Mouse (Mus musculus) olfactory bulb, adult 2 months (tissue): ENCODE data around the gene Robo2.

ENCODE experiments used
- CTCF ChIP-seq: fragments of 200-500 bp; IDR thresholded peaks from 2 replicates; pipeline ENCODE4 v1.5.1; 2012; ENCODE audit warnings: low read depth, mild to moderate bottlenecking, low read length, moderate library complexity; ENCODE audit not compliant: insufficient read depth
- POLR2A ChIP-seq: fragments of 200-500 bp; IDR thresholded peaks from 2 replicates; pipeline ENCODE4 v1.6.1; 2012; ENCODE audit warnings: mild to moderate bottlenecking, low read depth, low read length, moderate library complexity; ENCODE audit not compliant: insufficient read depth

- TF ChIP-seq CTCF (no peak), POLR2A (no peak)
Measured at GRCm38 (mm10) chr16:73927481-73927880, 484.1 kb downstream of the Robo2 start.
